Mouse (Mus musculus): ENCODE results near the gene Sec23b.

DNA sequence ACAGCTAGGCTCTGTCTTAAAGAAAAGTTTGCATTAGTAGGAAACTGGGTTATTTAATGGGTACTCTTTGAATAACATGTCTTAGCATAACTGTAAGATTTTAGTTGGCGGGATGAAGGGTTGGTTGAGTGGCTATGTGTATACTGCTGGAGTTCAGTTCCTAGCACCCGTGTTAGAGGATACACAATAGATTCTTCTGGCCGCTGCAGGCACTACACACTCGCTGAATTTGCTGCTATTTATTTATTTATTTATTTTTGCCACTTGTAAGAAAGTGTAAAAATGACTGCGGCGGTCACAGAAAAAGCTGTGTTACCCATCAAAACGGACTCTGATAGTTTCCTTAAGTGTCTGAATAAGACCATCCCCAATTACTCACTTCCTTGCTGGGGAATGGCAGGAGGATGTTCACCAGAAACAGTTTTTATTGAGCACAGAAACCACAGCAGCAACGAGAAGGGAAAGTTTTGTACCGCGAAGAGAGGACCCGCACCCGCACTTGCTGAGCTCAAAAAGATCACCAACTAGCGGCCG lies 676 bp upstream of the Sec23b start:
- TF ChIP-seq CTCF (IDR thresholded peaks at IDR 0.05; ENCODE audit: low read depth, low read length) = no peak
- no peak for TF ChIP-seq POLR2A (IDR thresholded peaks at IDR 0.05; ENCODE audit: borderline replicate concordance, low read depth, low read length)

All from bone marrow macrophage, adult 2 months (primary cell).